Mouse (Mus musculus) midbrain, postnatal 0 days (tissue): ENCODE results near the gene Rasgrf1. TPM values are rescaled to one million over a fixed set of nuclear protein-coding genes. Genes with fewer than 3 reads are reported as not detected.
A peak's percentile ranks its signal among the peaks of the same experiment; 100 is the strongest.

Source experiments
- ATAC-seq: fragments of 200-750 bp; cut with Nextera tagmentation; 2 replicates; pipeline ENCODE4 v1.8.0; 2017; ENCODE audit warnings: moderate number of reproducible peaks, mild to moderate bottlenecking, moderate TSS enrichment, moderate library complexity; ENCODE audit not compliant: low FRiP score
- DNase-seq: peaks from one replicate; pipeline ENCODE4 v3.0.0-alpha.2; 2015; ENCODE audit warnings: low spot score
- H3K27ac ChIP-seq: fragments of 300-500 bp; sonication (generic); 2 replicates; pipeline ENCODE4 v1.5.1; 2014; ENCODE audit warnings: low read depth, mild to moderate bottlenecking, low read length, mixed read lengths
- H3K27me3 ChIP-seq: fragments of 300-500 bp; sonication (generic); 2 replicates; pipeline ENCODE4 v1.6.1; 2014; ENCODE audit warnings: low read length, control low read depth, mixed read lengths; ENCODE audit not compliant: insufficient read depth
- H3K36me3 ChIP-seq: fragments of 300-500 bp; sonication (generic); 2 replicates; pipeline ENCODE4 v1.6.1; 2014; ENCODE audit warnings: low read length, control low read depth, mixed read lengths; ENCODE audit not compliant: insufficient read depth
- H3K4me1 ChIP-seq: fragments of 300-500 bp; sonication (generic); 2 replicates; pipeline ENCODE4 v1.6.1; 2014; ENCODE audit warnings: mild to moderate bottlenecking, control low read depth, antibody characterized with exemption, low read length, mixed read lengths; ENCODE audit not compliant: insufficient read depth
- H3K4me2 ChIP-seq: fragments of 300-500 bp; sonication (generic); 2 replicates; pipeline ENCODE4 v1.6.1; 2014; ENCODE audit warnings: low read depth, mild to moderate bottlenecking, low read length, mixed read lengths; ENCODE audit not compliant: poor library complexity, severe bottlenecking
- H3K4me3 ChIP-seq: fragments of 300-500 bp; sonication (generic); 2 replicates; pipeline ENCODE4 v1.5.1; 2014; ENCODE audit warnings: low read depth, mild to moderate bottlenecking, low read length, moderate library complexity
- H3K9ac ChIP-seq: fragments of 300-500 bp; sonication (generic); replicated peaks from 2 replicates; pipeline ENCODE4 v1.6.1; 2014; ENCODE audit warnings: mild to moderate bottlenecking, low read length, moderate library complexity, mixed read lengths; ENCODE audit not compliant: poor library complexity, severe bottlenecking
- H3K9me3 ChIP-seq: fragments of 300-500 bp; sonication (generic); 2 replicates; pipeline ENCODE4 v1.6.1; 2016; ENCODE audit warnings: low read length, control low read depth
- CTCF ChIP-seq: IDR thresholded peaks from 2 replicates; pipeline ENCODE4 v1.5.1; 2016; ENCODE audit warnings: antibody characterized with exemption, mild to moderate bottlenecking
- WGBS: fragments of 180-500 bp; shearing (Covaris S2); extraction: QIAGEN DNeasy Blood & Tissue Kit; methylation state at CpG from one replicate; pipeline ENCODE4 v1.1.7; 2014; 5-methylcytosine and 5-hydroxymethylcytosine counted together
- polyA plus RNA-seq: library from polyadenylated mRNA; unstranded; fragments of >200 nt; fragmentation: Nextera tagmentation; extraction: Ambion mirVana; gene quantifications from 2 replicates; pipeline ENCODE4 v1.2.1, GENCODE M21; 2015
- total RNA-seq: library from RNA; depleted of rRNA; stranded (reverse); fragments of >200 nt; gene quantifications from 2 replicates; pipeline ENCODE4 v1.2.3, GENCODE M21; 2014

Rasgrf1 gene
- total and polyA plus RNA-seq, 2 experiments from 2014 or later: 24.0 to 40.8 TPM

- no peaks in the 10 kb centered on the region for H3K36me3 ChIP-seq
- H3K27me3 ChIP-seq: no peaks in the 10 kb centered on the region
- H3K4me2 ChIP-seq: no peak overlapping the region
- 27% methylated on average over 14 of the region's 14 CpGs for WGBS
- ATAC-seq: no peak
- no peak overlapping the region for H3K9ac ChIP-seq
- H3K4me3 ChIP-seq: no peak overlapping the region
- no peak for TF ChIP-seq CTCF
- no peak for DNase-seq
- H3K4me1 ChIP-seq: no peaks in the 10 kb centered on the region
- no peak overlapping the region for H3K27ac ChIP-seq
- H3K9me3 ChIP-seq: no peaks in the 10 kb centered on the region
Measured at GRCm38 (mm10) chr9:89900111-89900824, 9.4 kb upstream of the Rasgrf1 start.

- no peak overlapping the region for H3K9ac ChIP-seq
- ATAC-seq (no peak), DNase-seq (no peak)
- H3K4me3 ChIP-seq: no peak overlapping the region
- 78% methylated on average over 4 of the region's 4 CpGs for WGBS
- H3K4me1 ChIP-seq: no peaks in the 10 kb centered on the region
- H3K4me2 ChIP-seq: no peak overlapping the region
- H3K27me3 ChIP-seq: peaks cover 3% of the 10 kb centered on the region; the same call in 1 of the 2 replicates
- H3K36me3 ChIP-seq: no peaks in the 10 kb centered on the region
- TF ChIP-seq CTCF: no peak
- H3K27ac ChIP-seq: no peak overlapping the region
- no peaks in the 10 kb centered on the region for H3K9me3 ChIP-seq
Measured at GRCm38 (mm10) chr9:89901184-89901583, 8.5 kb upstream of the Rasgrf1 start.

GRCm38 (mm10) chr9:89902813-89903212 lies 6.9 kb upstream of the Rasgrf1 start:
- H3K9me3 ChIP-seq: no peaks in the 10 kb centered on the region
- no peak overlapping the region for H3K27ac ChIP-seq
- no peaks in the 10 kb centered on the region for H3K4me1 ChIP-seq
- H3K27me3 ChIP-seq: peaks cover 17% of the 10 kb centered on the region
- H3K9ac ChIP-seq: no peak overlapping the region
- no peak overlapping the region for H3K4me3 ChIP-seq
- ATAC-seq (no peak), DNase-seq (no peak)
- no peaks in the 10 kb centered on the region for H3K36me3 ChIP-seq
- WGBS: 78% methylated on average over 2 of the region's 2 CpGs
- H3K4me2 ChIP-seq: no peak overlapping the region
- TF ChIP-seq CTCF: no peak

- no peak overlapping the region for H3K9ac ChIP-seq
- DNase-seq (no peak), ATAC-seq (no peak)
- no peaks in the 10 kb centered on the region; the same call in 1 of the 2 replicates for H3K4me1 ChIP-seq
- peaks cover 38% of the 10 kb centered on the region for H3K27me3 ChIP-seq
- TF ChIP-seq CTCF: no peak
- no peaks in the 10 kb centered on the region for H3K9me3 ChIP-seq
- H3K4me2 ChIP-seq: no peak overlapping the region
- H3K4me3 ChIP-seq: no peak overlapping the region
- H3K27ac ChIP-seq: no peak overlapping the region
- H3K36me3 ChIP-seq: no peaks in the 10 kb centered on the region
Measured at GRCm38 (mm10) chr9:89906645-89907044, 3.1 kb upstream of the Rasgrf1 start.

DNA sequence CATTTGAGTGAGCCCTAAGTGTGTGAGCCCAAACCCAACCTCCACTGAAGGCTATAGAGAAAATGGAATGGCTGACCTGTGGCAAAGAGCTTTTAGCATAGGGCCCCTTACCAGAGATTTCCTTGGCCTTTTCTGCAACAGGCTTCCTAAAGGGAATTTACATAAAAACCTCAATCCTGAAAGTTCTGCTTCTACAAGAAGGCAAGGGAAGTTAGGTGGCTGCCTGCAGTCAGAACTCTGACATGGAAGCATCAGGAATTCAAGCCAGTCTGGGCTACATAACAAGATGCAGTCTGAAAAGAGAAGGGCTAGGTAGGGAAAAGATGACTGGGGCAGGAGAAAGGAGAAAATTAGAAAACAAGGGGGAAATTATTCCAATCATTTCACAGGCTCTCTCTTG lies 1.8 kb upstream of the Rasgrf1 start:
- Histone ChIP-seq H3K27me3 (peaks cover 49% of the 10 kb centered on the region), H3K27ac (no peak overlapping the region), H3K36me3 (no peaks in the 10 kb centered on the region), H3K4me3 (peak overlapping the region; percentile 47; the same call in 1 of the 2 replicates), H3K9me3 (no peaks in the 10 kb centered on the region), H3K9ac (no peak overlapping the region), H3K4me1 (no peaks in the 10 kb centered on the region; the same call in 1 of the 2 replicates), H3K4me2 (peak overlapping the region; percentile 79)
- DNase-seq (no peak), ATAC-seq (no peak)
- TF ChIP-seq CTCF: no peak

DNA sequence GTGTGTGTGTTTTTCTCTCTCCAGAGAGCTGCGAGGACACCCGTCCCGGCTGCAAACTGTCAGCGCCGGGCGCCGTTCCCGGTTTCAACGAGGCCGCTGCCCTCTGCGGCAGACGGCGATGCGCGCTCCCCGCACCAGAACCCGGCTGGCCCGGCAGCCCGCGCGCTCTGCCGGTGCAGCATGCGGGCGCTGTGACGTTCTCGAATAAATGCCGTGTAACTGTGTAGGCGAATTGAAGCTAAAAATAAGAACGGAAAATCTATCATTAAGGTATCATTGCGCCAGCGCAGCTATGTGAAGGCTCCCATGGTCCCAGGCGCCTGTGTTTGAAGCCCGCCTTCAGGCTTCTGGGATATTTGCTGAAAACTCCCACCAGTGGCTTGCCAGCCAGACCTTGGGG lies 1.1 kb upstream of the Rasgrf1 start:
- WGBS: 1% methylated on average over 33 of the region's 33 CpGs
- DNase-seq (peak; percentile 49), ATAC-seq (peak; percentile 13; the same call in 1 of the 2 replicates)
- no peaks in the 10 kb centered on the region; the same call in 1 of the 2 replicates for H3K4me1 ChIP-seq
- peak overlapping the region; percentile 79 for H3K4me2 ChIP-seq
- H3K36me3 ChIP-seq: no peaks in the 10 kb centered on the region
- peak overlapping the region; percentile 46 for H3K9ac ChIP-seq
- no peak overlapping the region for H3K27ac ChIP-seq
- TF ChIP-seq CTCF: peak; percentile 1; the same call in 1 of the 2 replicates
- H3K9me3 ChIP-seq: no peaks in the 10 kb centered on the region
- peak overlapping the region; percentile 47 for H3K4me3 ChIP-seq
- H3K27me3 ChIP-seq: peaks cover 49% of the 10 kb centered on the region
